Mouse (Mus musculus) forebrain, embryonic 11.5 days (tissue): ENCODE data around the gene Ttll11. TPM values are rescaled to one million over a fixed set of nuclear protein-coding genes. Genes with fewer than 3 reads are reported as not detected.

ENCODE experiments used
- polyA plus RNA-seq: library from polyadenylated mRNA; unstranded; fragments of >200 nt; fragmentation: Nextera tagmentation; extraction: Ambion mirVana; gene quantifications from 2 replicates; pipeline ENCODE4 v1.2.1, GENCODE M21; 2014

Ttll11 gene
- polyA plus RNA-seq, 1 experiment from 2014 or later = 2.3 TPM

Other genes with a start within 250 kb of the Ttll11 start
- 177 and 184 TPM in 2 replicates for gene Ndufa8, start 69.5 kb upstream of the Ttll11 start, polyA plus RNA-seq
- gene Morn5, start 69.5 kb upstream of the Ttll11 start, polyA plus RNA-seq = 0.47 and 0.68 TPM in 2 replicates
- 10.6 and 19.0 TPM in 2 replicates for gene Lhx6, start 125.5 kb upstream of the Ttll11 start, polyA plus RNA-seq
- gene Mrrf, start 156.5 kb upstream of the Ttll11 start, polyA plus RNA-seq = 23.2 and 28.2 TPM in 2 replicates
- 98.2 and 100 TPM in 2 replicates for gene Rbm18, start 156.9 kb upstream of the Ttll11 start, polyA plus RNA-seq